Mouse (Mus musculus): Measurements from ENCODE around the gene Brwd1. TPM values are rescaled to one million over a fixed set of nuclear protein-coding genes. Genes with fewer than 3 reads are reported as not detected.

Brwd1 gene
- total RNA-seq, 2 experiments from 2014 or later: 41.7 to 44.6 TPM

Other genes starting within 250 kb of the Brwd1 start
- gene Psmg1, start 91.6 kb downstream of the Brwd1 start, total RNA-seq (2014; fragmentation: Nextera tagmentation): 53.2 and 68.7 TPM in 2 replicates
- 71.9 and 94.4 TPM in 2 replicates for gene Psmg1, start 91.6 kb downstream of the Brwd1 start, total RNA-seq (2017)
- 112 and 114 TPM in 2 replicates for gene Hmgn1, start 45.2 kb upstream of the Brwd1 start, total RNA-seq (2014; fragmentation: Nextera tagmentation)
- gene Hmgn1, start 45.2 kb upstream of the Brwd1 start, total RNA-seq (2017): 92.2 and 128 TPM in 2 replicates
- 8.8 and 14.0 TPM in 2 replicates for gene Wrb, start 62.9 kb upstream of the Brwd1 start, total RNA-seq (2014; fragmentation: Nextera tagmentation)
- gene Wrb, start 62.9 kb upstream of the Brwd1 start, total RNA-seq (2017): 14.1 and 17.4 TPM in 2 replicates
- not detected in 2 replicates for gene Lca5l, start 109.7 kb upstream of the Brwd1 start, total RNA-seq (2014; fragmentation: Nextera tagmentation)
- gene Lca5l, start 109.7 kb upstream of the Brwd1 start, total RNA-seq (2017): not detected in 2 replicates
- gene Sh3bgr, start 117.9 kb upstream of the Brwd1 start, total RNA-seq (2014; fragmentation: Nextera tagmentation): not detected in 2 replicates
- not detected in 2 replicates for gene Sh3bgr, start 117.9 kb upstream of the Brwd1 start, total RNA-seq (2017)
- 0.21 and 0.36 TPM in 2 replicates for gene B3galt5, start 153.3 kb upstream of the Brwd1 start, total RNA-seq (2014; fragmentation: Nextera tagmentation)
- 0.39 and 4.3 TPM in 2 replicates for gene B3galt5, start 153.3 kb upstream of the Brwd1 start, total RNA-seq (2017)

Measured in granulocyte monocyte progenitor cell, adult 5-6 weeks (primary cell).